Mouse (Mus musculus): ENCODE measurements at regions not wholly inside any gene's neighbourhood (a gene's known extent, or its start where the extent isn't known, plus 50 kb on each side); places are given as distances from the start of the nearest gene placed in this dataset.

DNA sequence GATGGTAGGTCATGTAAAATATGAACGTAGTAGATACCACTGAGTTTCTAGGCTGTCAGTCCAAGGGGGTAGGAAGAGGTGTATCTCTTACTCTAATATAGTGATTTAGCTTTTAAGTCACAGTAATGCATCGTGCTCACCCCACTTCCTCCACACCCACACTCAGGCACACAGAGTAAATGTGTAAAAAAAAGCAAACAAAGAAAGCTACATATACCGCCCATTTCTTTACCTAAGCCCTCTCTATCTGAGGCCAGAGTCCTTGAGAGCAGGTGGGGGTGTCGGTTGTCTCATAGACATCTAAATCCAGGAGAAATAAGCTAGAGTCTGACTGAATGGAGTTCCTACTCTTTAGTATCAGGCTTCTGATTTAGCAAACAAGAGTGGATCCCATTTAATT is 548.5 kb upstream of the Id4 start:
- no peak overlapping the region for H3K4me3 ChIP-seq (ENCODE audit: insufficient read depth, low read depth, low read length)

DNA sequence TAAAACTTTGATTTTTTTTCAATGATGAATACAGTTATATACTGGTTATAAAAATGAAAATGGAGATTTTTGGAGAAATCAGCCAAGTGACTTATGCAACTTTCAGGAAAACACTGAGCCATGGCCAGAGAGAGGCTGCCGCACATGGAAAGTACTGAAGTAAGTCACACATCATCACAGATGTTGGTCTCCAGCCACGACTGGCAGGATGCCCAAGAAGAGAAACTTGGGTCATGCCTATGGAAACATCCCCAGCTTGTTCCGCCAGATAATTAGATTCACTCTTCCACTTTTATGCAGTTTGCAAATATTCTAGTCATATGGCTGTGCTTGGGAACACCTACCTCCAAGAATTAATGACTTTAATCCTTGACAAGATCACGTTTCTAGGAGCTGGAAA is 544.8 kb upstream of the Id4 start:
- no peaks in the 10 kb centered on the region for H3K4me1 ChIP-seq (ENCODE audit: control insufficient read depth, insufficient read depth, insufficient read length, low read length)
- H3K4me3 ChIP-seq (ENCODE audit: insufficient read depth, low read depth, low read length): no peak overlapping the region
- H3K27ac ChIP-seq (replicated peaks; ENCODE audit: low read depth, low read length): no peak overlapping the region

More for the DNA sequence above, 548.5 kb upstream of the Id4 start:
- Histone ChIP-seq H3K27ac (replicated peaks; ENCODE audit: low read depth, low read length) (no peak overlapping the region), H3K4me1 (ENCODE audit: control insufficient read depth, insufficient read depth, insufficient read length, low read length) (no peaks in the 10 kb centered on the region)

DNA sequence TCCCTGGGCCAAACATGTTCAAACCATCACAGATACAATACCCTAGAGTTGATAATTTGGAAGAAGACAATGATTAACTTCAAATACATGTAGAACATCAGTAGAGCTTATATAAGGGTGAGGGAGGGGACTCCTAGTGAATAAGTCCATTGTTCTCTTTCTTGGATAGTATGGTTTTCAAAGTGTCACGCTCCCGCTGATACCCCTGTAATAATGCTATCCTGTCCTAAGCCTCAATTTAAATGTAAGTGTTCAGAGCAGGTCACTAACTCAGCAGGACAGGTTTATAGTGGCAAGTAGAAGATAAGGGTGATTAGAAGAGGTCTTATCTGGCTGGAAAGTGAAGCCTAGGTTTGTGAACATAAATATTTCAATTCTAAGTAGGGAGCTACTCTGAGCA is 540.4 kb upstream of the Id4 start:
- H3K4me3 ChIP-seq (ENCODE audit: insufficient read depth, low read depth, low read length): no peak overlapping the region
- no peaks in the 10 kb centered on the region for H3K4me1 ChIP-seq (ENCODE audit: control insufficient read depth, insufficient read depth, insufficient read length, low read length)
- H3K27ac ChIP-seq (replicated peaks; ENCODE audit: low read depth, low read length): no peak overlapping the region

DNA sequence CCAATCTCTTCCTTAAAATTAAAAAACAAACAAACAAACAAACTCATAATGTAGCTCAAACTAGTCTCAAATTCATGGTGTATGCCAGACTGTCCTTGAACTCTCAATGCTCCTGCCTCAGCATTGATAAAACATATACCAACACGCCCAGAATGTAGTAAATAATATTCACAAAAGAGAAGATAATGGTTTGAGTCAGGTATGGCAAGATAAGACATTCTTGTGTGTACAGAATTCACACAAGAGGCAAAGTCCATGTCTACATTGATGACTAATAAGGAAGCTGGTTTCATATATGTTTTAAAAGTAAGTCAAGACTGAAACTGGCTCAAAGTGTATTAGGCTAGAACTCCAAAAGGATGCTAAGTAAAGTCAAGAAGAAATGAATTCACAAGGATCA is 526.6 kb upstream of the Id4 start:
- Histone ChIP-seq H3K27ac (replicated peaks; ENCODE audit: low read depth, low read length) (no peak overlapping the region), H3K4me3 (ENCODE audit: insufficient read depth, low read depth, low read length) (no peak overlapping the region), H3K4me1 (ENCODE audit: control insufficient read depth, insufficient read depth, insufficient read length, low read length) (no peaks in the 10 kb centered on the region)

DNA sequence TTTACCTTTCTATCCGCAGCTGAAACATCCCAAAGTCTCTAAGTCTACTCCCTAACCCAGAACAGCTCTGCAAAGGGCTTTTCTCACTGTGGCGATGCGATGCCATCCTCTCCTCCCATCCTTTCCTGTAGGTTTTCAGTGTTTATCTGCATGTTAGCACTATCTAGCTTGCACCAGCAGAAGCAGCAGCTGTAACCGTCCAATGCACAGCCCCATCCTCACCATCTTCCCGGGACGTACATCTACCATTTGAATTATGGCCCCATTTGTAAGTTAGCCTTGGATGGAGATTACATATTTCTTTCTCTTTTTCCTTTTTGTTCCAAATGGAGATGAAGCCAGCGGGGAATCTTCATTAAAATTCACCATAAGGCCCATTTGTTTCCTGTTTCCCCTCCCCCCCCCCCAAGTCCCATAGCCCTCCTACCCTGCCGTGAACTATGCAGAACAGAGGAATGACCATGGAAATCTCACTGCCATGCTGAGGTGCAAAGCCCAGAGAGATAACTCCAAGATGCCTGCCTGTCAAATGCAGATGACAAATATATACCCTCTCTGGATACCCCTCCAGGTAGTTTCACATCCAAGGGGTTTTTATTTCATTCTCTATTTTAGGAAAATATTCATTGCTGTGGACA is 525.5 kb upstream of the Id4 start:
- Histone ChIP-seq H3K27ac (replicated peaks; ENCODE audit: low read depth, low read length) (no peak overlapping the region), H3K4me1 (ENCODE audit: control insufficient read depth, insufficient read depth, insufficient read length, low read length) (no peaks in the 10 kb centered on the region), H3K4me3 (ENCODE audit: insufficient read depth, low read depth, low read length) (no peak overlapping the region)

DNA sequence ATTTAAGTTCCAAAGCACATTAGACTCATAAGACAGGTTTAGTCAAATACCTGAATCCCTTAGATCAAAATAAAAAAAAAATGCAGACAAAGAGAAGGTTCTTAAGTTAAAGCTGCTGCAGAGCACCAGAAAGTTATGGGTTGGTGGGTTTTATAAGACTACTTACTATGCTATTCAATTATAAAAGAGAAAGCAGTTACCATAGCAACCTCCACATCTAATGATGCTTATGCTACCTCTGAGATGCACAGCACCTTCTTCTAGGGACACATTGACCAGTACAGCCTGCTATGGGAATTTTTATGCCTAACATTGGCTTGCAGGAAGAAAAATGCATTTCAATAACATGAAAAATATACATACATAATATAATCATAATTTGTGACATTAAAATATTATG is 512.1 kb upstream of the Id4 start:
- Histone ChIP-seq H3K27ac (replicated peaks; ENCODE audit: low read depth, low read length) (no peak overlapping the region), H3K4me3 (ENCODE audit: insufficient read depth, low read depth, low read length) (no peak overlapping the region), H3K4me1 (ENCODE audit: control insufficient read depth, insufficient read depth, insufficient read length, low read length) (no peaks in the 10 kb centered on the region)

DNA sequence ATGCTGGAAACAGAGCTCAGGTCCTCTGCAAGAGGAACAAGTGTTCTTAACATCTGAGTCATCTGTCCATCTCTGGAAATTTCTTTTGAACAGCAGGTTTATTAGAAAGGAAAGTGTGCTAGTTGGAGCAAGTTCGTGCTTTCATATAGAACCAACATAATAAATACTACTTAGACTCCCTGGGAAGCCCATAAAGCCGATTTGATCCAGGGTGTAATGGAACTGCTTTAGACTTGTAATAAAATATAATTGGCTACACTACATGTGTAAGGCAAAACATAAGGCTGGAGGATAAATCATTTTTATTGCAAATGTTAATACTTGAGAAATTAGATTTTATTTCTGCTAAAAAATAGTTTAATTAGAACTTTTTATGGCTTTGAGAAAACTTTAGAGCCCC is 510.0 kb upstream of the Id4 start:
- Histone ChIP-seq H3K4me1 (ENCODE audit: control insufficient read depth, insufficient read depth, insufficient read length, low read length) (no peaks in the 10 kb centered on the region), H3K27ac (replicated peaks; ENCODE audit: low read depth, low read length) (no peak overlapping the region), H3K4me3 (ENCODE audit: insufficient read depth, low read depth, low read length) (no peak overlapping the region)

DNA sequence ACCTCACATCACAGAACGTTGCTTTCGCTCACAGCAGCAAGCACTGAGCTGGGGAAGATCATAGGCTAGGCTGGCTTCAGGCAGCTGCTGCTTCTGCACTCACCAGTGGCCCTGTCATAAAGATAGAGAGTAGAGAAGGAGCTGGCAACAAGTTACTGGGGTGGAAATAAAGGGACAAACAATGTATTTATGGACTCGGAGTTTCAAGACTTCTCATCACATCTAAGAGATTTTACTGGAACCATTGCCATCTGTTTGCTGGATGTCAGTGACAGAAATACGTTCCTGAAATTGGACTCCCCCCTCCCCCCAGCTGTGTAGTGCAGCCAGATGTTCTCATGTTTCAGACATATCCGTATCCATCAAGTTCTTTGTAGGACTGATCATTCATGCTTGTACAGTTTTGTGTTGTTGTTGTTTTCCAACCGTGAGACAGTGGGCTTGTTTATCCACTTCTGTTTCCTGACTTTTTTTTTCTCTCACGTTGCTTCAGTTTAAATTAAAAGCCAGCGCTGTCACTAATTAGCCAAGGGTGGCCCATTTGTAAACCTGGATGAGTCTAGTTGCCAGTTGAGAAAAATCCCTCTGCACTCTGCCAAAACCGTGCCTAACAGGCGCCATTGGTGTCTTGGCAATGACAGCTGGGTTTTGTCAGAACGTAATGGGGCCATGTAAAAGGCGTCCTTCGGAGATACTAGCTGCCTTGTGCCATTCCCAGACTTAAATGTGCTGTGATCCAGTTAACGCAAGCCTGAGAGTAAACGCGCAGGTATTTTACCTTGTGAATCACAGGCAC is 496.0 kb upstream of the Id4 start:
- H3K4me3 ChIP-seq (ENCODE audit: insufficient read depth, low read depth, low read length): no peak overlapping the region
- no peak overlapping the region for H3K27ac ChIP-seq (replicated peaks; ENCODE audit: low read depth, low read length)
- no peaks in the 10 kb centered on the region for H3K4me1 ChIP-seq (ENCODE audit: control insufficient read depth, insufficient read depth, insufficient read length, low read length)

DNA sequence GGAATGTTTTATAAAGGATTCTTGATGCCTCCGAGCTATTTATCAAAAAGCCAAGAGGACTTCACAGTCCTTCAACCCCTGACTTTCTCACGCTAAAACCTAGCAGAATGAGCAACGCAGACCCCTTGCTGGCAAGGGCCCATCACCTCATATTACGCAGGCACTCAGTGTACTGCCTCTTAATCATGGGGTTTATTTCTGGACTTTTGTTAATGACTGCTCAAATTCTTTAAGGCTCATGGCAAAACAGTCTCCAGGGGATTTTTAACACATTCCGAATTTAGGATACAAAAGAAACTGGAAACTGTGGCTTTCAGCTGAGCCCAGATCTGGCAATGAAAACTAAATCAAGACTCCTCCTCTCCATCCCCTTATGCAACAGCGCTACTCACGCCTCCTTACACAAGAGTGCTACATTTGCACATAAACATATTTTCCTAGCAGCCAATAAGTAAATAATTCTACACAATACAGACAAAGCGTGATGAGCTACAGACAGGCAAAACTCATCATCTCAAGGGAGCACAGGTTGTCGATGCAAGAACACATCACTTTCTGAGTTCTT is 492.0 kb upstream of the Id4 start:
- no peaks in the 10 kb centered on the region for H3K4me1 ChIP-seq (ENCODE audit: control insufficient read depth, insufficient read depth, insufficient read length, low read length)
- H3K4me3 ChIP-seq (ENCODE audit: insufficient read depth, low read depth, low read length): no peak overlapping the region
- H3K27ac ChIP-seq (replicated peaks; ENCODE audit: low read depth, low read length): no peak overlapping the region

DNA sequence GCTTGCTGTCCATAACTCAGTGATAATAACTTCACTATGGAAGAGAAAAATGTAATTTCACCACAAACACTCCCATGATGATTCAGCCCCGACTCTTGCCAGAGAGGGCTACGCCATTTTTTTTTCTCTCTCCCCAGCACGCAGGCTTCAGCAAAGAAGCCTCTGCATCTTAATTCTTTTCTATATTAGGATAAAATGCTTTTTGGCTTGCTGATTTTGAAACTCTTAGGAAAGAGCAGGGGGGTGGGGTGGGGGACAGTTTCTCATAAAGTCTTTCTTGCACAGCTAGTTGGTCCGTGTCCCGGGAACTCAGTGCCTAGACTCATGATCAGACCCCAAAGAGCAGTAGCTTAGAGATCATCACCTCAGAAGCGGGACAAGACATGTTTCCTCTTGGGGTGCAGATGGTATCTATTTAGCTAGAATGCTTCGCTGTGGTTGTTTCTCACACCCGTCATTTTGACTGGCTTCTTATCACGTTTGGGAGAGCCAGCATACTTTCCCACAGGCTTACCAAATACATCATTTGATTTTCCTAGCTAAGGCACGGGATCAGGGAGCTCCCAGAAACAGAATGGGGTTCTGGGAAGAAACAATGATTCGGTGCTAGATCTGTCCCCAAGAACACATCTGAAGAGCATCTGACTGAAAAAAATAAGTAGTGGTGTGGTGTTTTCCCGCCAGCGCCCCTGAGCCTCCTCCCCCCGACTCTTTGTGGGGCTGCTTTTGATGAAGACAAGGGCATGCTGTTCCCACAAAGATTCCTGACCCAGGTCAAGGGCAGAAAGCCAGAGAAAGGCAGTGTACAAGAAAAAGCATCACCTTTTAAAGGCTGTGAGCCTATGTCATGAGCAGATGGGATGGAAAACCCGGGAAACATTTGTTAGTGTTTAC is 483.6 kb upstream of the Id4 start:
- Histone ChIP-seq H3K4me1 (ENCODE audit: control insufficient read depth, insufficient read depth, insufficient read length, low read length) (no peaks in the 10 kb centered on the region), H3K27ac (replicated peaks; ENCODE audit: low read depth, low read length) (peak overlapping the region; percentile 58; the same call in 1 of the 2 replicates), H3K4me3 (ENCODE audit: insufficient read depth, low read depth, low read length) (no peak overlapping the region)

DNA sequence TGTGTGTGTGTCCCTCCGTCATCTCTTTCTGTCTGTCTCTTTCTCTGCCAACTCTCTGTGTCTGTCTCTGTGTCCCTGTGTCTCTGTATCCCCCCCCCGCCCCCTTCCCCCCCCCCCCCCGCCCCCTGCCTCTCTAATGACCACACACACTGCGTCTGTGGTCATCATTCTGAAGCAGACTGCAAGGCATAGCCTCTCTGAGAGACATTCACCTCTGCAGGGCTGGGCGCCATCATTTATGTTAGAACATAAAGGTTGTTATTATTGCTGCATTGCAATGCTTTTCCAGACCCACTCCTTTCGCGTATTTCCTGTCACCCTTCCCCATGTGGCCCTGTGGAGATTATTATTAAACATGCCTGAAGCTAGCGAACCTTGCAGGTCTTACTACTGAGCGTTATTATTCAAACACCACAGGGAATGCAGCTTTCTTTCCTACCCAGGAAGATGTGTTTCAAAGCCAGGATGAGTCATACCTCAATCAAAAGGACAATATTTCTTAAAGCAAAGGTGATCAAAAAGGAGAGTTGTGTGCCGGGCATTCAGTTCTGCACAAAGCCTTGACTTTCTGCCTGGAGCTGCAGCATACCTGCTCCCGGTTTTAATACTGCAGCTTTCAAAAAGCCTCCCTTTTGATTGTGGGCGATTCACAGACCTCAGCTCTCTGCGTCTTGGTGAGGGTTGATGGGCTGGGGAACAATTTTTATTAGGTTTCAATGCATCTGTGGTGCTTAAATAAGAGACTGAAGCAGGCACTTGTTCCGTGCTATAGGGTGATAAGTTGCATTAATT is 482.6 kb upstream of the Id4 start:
- Histone ChIP-seq H3K27ac (replicated peaks; ENCODE audit: low read depth, low read length) (no peak overlapping the region), H3K4me1 (ENCODE audit: control insufficient read depth, insufficient read depth, insufficient read length, low read length) (no peaks in the 10 kb centered on the region), H3K4me3 (ENCODE audit: insufficient read depth, low read depth, low read length) (no peak overlapping the region)

DNA sequence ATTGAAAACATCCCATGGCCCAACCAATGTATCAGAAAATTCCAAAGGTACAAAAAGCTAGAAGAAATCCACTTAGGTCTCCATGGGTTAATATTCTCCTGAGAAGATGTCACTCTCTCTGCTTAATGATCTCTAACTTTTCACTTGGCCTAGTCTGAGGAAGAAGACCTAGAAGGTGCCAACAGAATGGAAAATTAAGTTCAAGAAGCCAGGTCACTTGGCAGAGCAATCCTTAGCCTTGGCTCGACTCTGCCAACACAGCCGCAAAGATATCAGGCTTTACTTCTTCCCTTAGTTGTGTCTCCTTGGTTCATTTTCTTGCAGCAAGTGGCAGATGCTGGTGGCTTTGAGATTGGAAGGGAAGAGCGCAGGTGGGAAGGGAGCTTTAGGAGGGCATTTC is 476.6 kb upstream of the Id4 start:
- no peak overlapping the region for H3K4me3 ChIP-seq (ENCODE audit: insufficient read depth, low read depth, low read length)
- no peaks in the 10 kb centered on the region for H3K4me1 ChIP-seq (ENCODE audit: control insufficient read depth, insufficient read depth, insufficient read length, low read length)
- H3K27ac ChIP-seq (replicated peaks; ENCODE audit: low read depth, low read length): no peak overlapping the region

DNA sequence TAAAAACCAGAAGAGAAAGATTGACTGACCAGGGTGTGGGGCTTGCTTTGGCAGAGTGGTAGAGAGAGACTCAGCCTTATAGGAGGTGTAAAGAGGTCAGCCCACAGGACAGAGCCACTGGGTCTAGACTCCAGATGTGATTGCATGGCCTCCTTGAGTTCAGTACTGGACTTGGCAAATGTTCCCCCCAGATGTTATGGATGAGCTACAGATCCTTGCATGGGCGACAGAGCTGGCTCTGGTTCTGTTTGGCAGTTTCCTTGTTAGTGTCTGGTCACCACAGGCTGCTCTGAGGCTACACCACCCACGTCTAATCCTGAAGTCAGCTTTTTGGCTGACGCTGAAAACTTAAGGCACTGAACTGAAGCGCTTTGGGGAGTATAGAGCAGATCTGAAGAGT is 463.2 kb upstream of the Id4 start:
- Histone ChIP-seq H3K27ac (replicated peaks; ENCODE audit: low read depth, low read length) (no peak overlapping the region), H3K4me1 (ENCODE audit: control insufficient read depth, insufficient read depth, insufficient read length, low read length) (no peaks in the 10 kb centered on the region), H3K4me3 (ENCODE audit: insufficient read depth, low read depth, low read length) (no peak overlapping the region)

DNA sequence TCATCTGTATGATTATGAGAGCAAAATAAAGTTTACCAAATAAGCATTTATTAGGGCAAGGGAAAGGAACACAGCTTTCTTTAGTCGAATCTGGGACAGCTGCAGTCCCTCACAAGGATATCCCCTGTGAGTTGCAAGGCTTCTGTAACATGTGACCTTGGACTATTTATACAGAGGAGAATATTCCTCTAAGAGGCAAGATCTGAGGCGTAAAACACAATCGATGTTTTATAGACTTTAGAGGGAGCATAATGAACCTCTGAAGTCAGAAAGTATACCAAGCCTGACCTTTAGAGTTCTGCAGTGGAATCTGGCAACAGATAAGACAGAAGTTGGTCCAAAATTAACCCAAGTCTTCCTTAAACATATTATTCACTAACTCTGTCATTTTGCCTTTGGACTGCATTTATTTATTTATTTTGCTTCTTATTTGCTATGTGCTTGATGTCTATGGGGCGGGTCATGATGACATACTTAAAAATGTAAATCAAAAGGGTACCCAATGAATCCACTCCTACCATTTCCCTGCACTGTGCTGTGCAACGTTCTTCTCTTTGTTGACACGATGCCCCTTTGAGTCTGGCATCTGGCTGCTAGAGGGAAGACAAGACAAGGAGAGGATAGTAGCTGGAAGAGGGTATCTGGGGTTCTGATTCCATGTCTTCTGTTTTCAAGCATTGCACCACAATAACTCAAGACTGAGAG is 449.2 kb upstream of the Id4 start:
- H3K27ac ChIP-seq (replicated peaks; ENCODE audit: low read depth, low read length): no peak overlapping the region
- no peaks in the 10 kb centered on the region for H3K4me1 ChIP-seq (ENCODE audit: control insufficient read depth, insufficient read depth, insufficient read length, low read length)
- H3K4me3 ChIP-seq (ENCODE audit: insufficient read depth, low read depth, low read length): no peak overlapping the region

All from brown adipose tissue, adult 24 weeks (tissue).